Mouse (Mus musculus): ENCODE data around the gene C1qtnf3. TPM values are rescaled to one million over a fixed set of nuclear protein-coding genes. Genes with fewer than 3 reads are reported as not detected.
"Not testable (repeated sequence)": the region's sequence is repeated elsewhere in the genome, so short reads cannot be mapped to it uniquely, and the experiment has no call there.

The C1qtnf3 gene
- polyA plus RNA-seq, 1 experiment from 2014 or later, result 1.7 TPM

DNA sequence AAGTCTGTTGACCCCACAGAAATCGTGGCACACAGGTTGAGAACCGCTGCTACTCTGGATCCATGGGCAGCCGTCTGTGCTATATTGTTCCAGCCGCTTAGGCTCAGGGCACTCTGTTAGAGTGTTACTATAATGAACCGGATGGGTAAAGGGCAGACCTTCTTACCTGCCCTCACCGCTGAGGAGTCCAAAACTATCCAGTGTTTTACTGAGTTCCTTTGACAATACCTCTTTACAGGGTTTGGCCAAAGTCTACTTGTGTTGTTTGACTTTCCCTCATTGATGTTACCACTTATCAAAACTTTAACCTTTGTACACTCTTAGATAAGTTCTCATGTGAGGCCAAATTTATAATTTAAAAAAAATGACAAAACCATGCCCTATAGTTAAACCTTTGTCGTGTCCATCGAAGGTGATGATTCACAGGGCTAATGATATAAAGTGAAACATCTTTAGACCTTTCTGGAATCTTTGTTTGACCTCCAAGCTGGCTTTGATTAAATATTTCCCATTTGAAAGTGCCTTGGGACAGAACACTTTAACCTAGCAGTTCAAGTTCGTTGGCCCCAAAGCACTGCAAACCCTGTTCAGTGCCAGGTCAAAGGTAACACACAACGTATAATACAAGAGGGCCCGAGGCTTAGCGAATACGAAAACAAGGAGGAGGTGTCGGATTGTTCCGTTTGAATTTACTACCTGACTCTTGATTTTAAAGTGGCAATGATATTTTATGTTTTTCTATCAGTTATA, 7.3 kb downstream of the C1qtnf3 start:
- WGBS (ENCODE audit: insufficient replicate concordance), result 64% methylated on average over 15 of the region's 15 CpGs
- ATAC-seq (ENCODE audit: insufficient read depth), result peak; percentile 49
- H3K27ac ChIP-seq (replicated peaks), result 0 out of 2 replicates have a peak overlapping the region, but pooled peaks have one; percentile 33
- H3K27me3 ChIP-seq, result 0 out of 2 replicates have a peak, but pooled peaks cover 3% of the 10 kb centered on the region
- H3K9me3 ChIP-seq (replicated peaks), result no peaks in the 10 kb centered on the region
- no peaks in the 10 kb centered on the region for H3K36me3 ChIP-seq (replicated peaks)
- H3K4me2 ChIP-seq, result no peak overlapping the region
- H3K9ac ChIP-seq, result no peak overlapping the region
- H3K4me3 ChIP-seq (replicated peaks), result no peak overlapping the region
- 0 out of 2 replicates have a peak, but pooled peaks cover 2% of the 10 kb centered on the region for H3K4me1 ChIP-seq (replicated peaks)

- no peak for ATAC-seq (ENCODE audit: insufficient read depth)
- Histone ChIP-seq H3K36me3 (replicated peaks) (no peaks in the 10 kb centered on the region), H3K4me1 (replicated peaks) (no peaks in the 10 kb centered on the region), H3K27me3 (0 out of 2 replicates have a peak, but pooled peaks cover 2% of the 10 kb centered on the region), H3K27ac (replicated peaks) (no peak overlapping the region), H3K9me3 (replicated peaks) (no peaks in the 10 kb centered on the region), H3K4me2 (no peak overlapping the region), H3K9ac (no peak overlapping the region), H3K4me3 (replicated peaks) (no peak overlapping the region)
- WGBS (ENCODE audit: insufficient replicate concordance), result 68% methylated on average over 5 of the region's 5 CpGs
These were observed 8.1 kb downstream of the C1qtnf3 start for GRCm38 (mm10) chr15:10960267-10960666.

GRCm38 (mm10) chr15:10962601-10963000, 10.5 kb downstream of the C1qtnf3 start:
- WGBS (ENCODE audit: insufficient replicate concordance), result 52% methylated on average over 2 of the region's 2 CpGs

DNA sequence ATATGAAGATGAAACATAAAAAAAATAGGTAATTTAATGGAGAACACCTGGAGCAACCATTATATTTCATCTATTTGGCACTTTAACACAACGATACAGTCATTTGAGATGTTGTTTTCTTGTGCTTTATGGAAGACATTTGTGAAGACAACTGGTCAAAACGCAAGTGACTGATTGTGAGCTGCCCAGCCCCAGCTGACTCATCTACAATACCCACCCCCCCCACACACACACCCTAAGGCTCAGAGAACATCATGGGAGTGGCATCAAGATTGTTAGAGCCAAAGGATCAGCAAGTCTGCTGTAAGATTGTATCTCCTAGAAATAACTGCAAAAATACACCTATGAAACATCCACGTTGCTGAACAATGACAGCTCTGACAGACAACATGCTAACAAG, 17.3 kb downstream of the C1qtnf3 start:
- no peaks in the 10 kb centered on the region for H3K27me3 ChIP-seq
- no peaks in the 10 kb centered on the region for H3K4me1 ChIP-seq (replicated peaks)
- no peak overlapping the region for H3K27ac ChIP-seq (replicated peaks)
- H3K4me3 ChIP-seq (replicated peaks), result no peak overlapping the region
- no peaks in the 10 kb centered on the region for H3K36me3 ChIP-seq (replicated peaks)
- no peak overlapping the region for H3K4me2 ChIP-seq
- no peaks in the 10 kb centered on the region for H3K9me3 ChIP-seq (replicated peaks)
- ATAC-seq (ENCODE audit: insufficient read depth), result no peak
- H3K9ac ChIP-seq, result no peak overlapping the region
- WGBS (ENCODE audit: insufficient replicate concordance), result 57% methylated on average over 3 of the region's 3 CpGs

More at GRCm38 (mm10) chr15:10962601-10963000, 10.5 kb downstream of the C1qtnf3 start:
- Histone ChIP-seq H3K4me3 (replicated peaks) (no peak overlapping the region), H3K4me1 (replicated peaks) (no peaks in the 10 kb centered on the region), H3K27me3 (no peaks in the 10 kb centered on the region), H3K9ac (no peak overlapping the region), H3K27ac (replicated peaks) (no peak overlapping the region), H3K9me3 (replicated peaks) (no peaks in the 10 kb centered on the region), H3K36me3 (replicated peaks) (no peaks in the 10 kb centered on the region), H3K4me2 (no peak overlapping the region)
- ATAC-seq (ENCODE audit: insufficient read depth), result no peak

- ATAC-seq (ENCODE audit: insufficient read depth), result no peak
- no peak overlapping the region for H3K4me2 ChIP-seq
- WGBS (ENCODE audit: insufficient replicate concordance), result 49% methylated on average over 5 of the region's 5 CpGs
- no peaks in the 10 kb centered on the region for H3K9me3 ChIP-seq (replicated peaks)
- H3K27ac ChIP-seq (replicated peaks), result no peak overlapping the region
- H3K4me1 ChIP-seq (replicated peaks), result no peaks in the 10 kb centered on the region
- no peak overlapping the region for H3K9ac ChIP-seq
- H3K36me3 ChIP-seq (replicated peaks), result no peaks in the 10 kb centered on the region
- H3K4me3 ChIP-seq (replicated peaks), result no peak overlapping the region
- H3K27me3 ChIP-seq, result no peaks in the 10 kb centered on the region
These were observed 18.6 kb downstream of the C1qtnf3 start for GRCm38 (mm10) chr15:10970777-10971176.

DNA sequence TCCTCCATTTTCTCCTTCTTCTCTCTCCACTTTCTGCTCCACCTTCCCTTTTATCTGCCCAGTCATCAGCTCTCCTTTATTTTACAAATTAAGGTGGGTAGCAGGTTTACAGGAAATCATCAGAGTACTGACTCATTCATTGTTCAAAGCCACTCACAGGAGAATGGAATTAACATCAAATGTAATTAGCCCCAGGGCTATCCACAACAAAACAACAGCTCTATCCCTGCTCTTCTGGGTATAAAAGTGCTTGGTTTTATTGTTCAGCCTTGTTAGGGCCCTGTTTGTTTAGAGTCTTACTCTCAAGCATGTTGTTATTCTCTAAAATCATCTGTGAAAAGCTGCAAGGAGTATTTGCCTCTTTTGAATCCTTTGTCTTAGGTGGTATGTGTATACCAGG, 25.0 kb downstream of the C1qtnf3 start:
- Histone ChIP-seq H3K9me3 (replicated peaks) (no peaks in the 10 kb centered on the region), H3K4me1 (replicated peaks) (peaks cover 14% of the 10 kb centered on the region; the same call in 1 of the 2 replicates), H3K27me3 (no peaks in the 10 kb centered on the region), H3K36me3 (replicated peaks) (no peaks in the 10 kb centered on the region), H3K9ac (no peak overlapping the region), H3K4me2 (no peak overlapping the region), H3K27ac (replicated peaks) (no peak overlapping the region), H3K4me3 (replicated peaks) (no peak overlapping the region)
- no peak for ATAC-seq (ENCODE audit: insufficient read depth)

DNA sequence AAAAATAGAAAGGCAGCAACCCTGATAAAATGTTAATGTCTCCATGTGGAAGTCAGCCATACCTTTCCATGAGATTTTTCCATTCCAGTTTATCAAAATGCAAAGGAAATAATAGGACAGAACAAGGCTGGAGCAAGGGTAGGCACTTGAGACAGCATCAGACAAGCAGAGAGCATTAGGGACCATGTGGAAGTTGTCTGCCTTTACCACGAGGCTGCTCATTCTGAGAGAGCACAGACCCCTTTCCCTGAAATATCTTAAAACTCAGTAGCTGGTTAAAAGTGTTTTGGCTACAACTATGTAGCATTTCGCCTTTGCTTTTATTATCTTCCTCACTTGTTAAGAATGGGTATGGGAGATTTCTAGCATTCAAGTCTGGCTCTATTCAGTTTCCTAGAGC, 28.6 kb downstream of the C1qtnf3 start:
- H3K4me1 ChIP-seq (replicated peaks), result peaks cover 18% of the 10 kb centered on the region; the same call in 1 of the 2 replicates
- H3K4me2 ChIP-seq, result peak overlapping the region; percentile 84
- H3K9me3 ChIP-seq (replicated peaks), result no peaks in the 10 kb centered on the region
- 32% methylated on average over 2 of the region's 2 CpGs for WGBS (ENCODE audit: insufficient replicate concordance)
- no peak overlapping the region for H3K9ac ChIP-seq
- H3K4me3 ChIP-seq (replicated peaks), result 0 out of 2 replicates have a peak overlapping the region, but pooled peaks have one; percentile 69
- no peak for ATAC-seq (ENCODE audit: insufficient read depth)
- H3K27me3 ChIP-seq, result no peaks in the 10 kb centered on the region
- peak overlapping the region; percentile 60; the same call in 1 of the 2 replicates for H3K27ac ChIP-seq (replicated peaks)
- no peaks in the 10 kb centered on the region for H3K36me3 ChIP-seq (replicated peaks)

DNA sequence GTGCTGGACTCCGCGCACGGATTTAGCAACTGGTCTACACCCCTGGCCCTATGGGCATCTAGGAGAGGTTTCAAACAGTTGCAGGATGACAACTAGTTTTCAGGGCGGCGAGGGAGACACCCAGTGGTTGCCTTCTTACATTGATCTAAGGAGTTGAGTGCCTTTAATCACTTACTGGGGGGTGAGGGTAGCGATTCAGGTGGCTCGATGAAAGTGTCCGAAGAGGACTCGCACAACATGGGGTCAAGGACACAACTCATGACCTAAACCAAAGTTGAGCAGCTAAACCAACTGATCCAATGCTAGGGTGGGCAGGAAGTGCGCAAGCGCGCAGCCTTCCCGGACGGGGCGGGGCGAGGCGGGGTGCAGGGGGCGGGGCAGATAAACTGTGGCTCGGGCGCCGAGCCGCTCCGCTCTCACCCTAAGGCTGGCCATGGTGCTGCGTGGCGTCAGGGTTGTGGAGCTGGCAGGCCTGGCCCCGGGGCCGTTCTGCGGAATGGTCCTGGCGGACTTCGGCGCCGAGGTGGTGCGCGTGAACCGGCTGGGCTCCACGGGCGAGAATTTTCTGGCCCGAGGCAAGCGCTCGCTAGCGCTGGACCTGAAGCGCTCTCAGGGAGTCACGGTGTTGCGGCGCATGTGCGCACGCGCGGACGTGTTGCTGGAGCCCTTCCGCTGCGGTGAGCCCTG, 29.4 kb downstream of the C1qtnf3 start, which contains the start of gene Amacr:
TSS of gene Amacr (plus strand) at position 380 of the 687 bp plus-strand sequence.
- peak within 1 kb of the TSS; percentile 69 for H3K4me3 ChIP-seq (replicated peaks)
- H3K4me1 ChIP-seq (replicated peaks), result peaks cover 23% of the 10 kb centered on the region; the same call in 1 of the 2 replicates
- H3K27ac ChIP-seq (replicated peaks), result peak within 1 kb of the TSS; percentile 79
- WGBS (ENCODE audit: insufficient replicate concordance), result under 1% methylated on average over 52 of the region's 52 CpGs
- H3K9ac ChIP-seq, result peak within 1 kb of the TSS; percentile 66
- H3K9me3 ChIP-seq (replicated peaks), result no peaks in the 10 kb centered on the region
- peak within 1 kb of the TSS; percentile 84 for H3K4me2 ChIP-seq
- peak; percentile 96 for ATAC-seq (ENCODE audit: insufficient read depth)
- H3K36me3 ChIP-seq (replicated peaks), result no peaks in the 10 kb centered on the region
- no peaks in the 10 kb centered on the region for H3K27me3 ChIP-seq

DNA sequence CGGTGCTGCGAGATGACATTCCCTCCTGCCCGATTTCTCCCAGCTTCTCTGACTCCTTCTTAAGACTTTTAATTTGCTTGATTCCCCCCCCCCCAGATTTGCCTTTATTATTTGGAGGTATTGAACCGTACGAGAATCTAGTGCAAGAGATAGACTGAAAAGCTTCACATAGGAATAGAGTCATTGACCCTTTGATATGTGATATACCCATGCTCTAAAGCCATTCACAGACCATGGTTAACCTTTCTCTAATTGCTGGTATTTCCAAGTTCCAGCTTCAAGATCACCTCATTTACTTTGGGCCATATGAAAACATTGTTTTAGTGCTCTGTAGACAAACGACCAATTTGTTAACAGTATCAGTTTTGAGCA, 29.9 kb downstream of the C1qtnf3 start:
- no peaks in the 10 kb centered on the region for H3K27me3 ChIP-seq
- H3K9ac ChIP-seq, result peak overlapping the region; percentile 66
- H3K4me2 ChIP-seq, result peak overlapping the region; percentile 84
- WGBS (ENCODE audit: insufficient replicate concordance), result 6% methylated on average over 6 of the region's 6 CpGs
- H3K4me1 ChIP-seq (replicated peaks), result peaks cover 26% of the 10 kb centered on the region; the same call in 1 of the 2 replicates
- peak overlapping the region; percentile 69 for H3K4me3 ChIP-seq (replicated peaks)
- no peaks in the 10 kb centered on the region for H3K36me3 ChIP-seq (replicated peaks)
- H3K27ac ChIP-seq (replicated peaks), result peak overlapping the region; percentile 79
- no peaks in the 10 kb centered on the region for H3K9me3 ChIP-seq (replicated peaks)
- ATAC-seq (ENCODE audit: insufficient read depth), result no peak

GRCm38 (mm10) chr15:10985756-10986155, 33.6 kb downstream of the C1qtnf3 start:
- no peak overlapping the region for H3K4me2 ChIP-seq
- 65% methylated on average over 6 of the region's 6 CpGs for WGBS (ENCODE audit: insufficient replicate concordance)
- H3K9me3 ChIP-seq (replicated peaks), result no peaks in the 10 kb centered on the region
- peaks cover 27% of the 10 kb centered on the region; the same call in 1 of the 2 replicates for H3K4me1 ChIP-seq (replicated peaks)
- no peak overlapping the region for H3K4me3 ChIP-seq (replicated peaks)
- no peaks in the 10 kb centered on the region for H3K27me3 ChIP-seq
- H3K9ac ChIP-seq, result no peak overlapping the region
- 0 out of 2 replicates have a peak, but pooled peaks cover 5% of the 10 kb centered on the region for H3K36me3 ChIP-seq (replicated peaks)
- peak overlapping the region; percentile 69 for H3K27ac ChIP-seq (replicated peaks)
- ATAC-seq (ENCODE audit: insufficient read depth), result no peak

DNA sequence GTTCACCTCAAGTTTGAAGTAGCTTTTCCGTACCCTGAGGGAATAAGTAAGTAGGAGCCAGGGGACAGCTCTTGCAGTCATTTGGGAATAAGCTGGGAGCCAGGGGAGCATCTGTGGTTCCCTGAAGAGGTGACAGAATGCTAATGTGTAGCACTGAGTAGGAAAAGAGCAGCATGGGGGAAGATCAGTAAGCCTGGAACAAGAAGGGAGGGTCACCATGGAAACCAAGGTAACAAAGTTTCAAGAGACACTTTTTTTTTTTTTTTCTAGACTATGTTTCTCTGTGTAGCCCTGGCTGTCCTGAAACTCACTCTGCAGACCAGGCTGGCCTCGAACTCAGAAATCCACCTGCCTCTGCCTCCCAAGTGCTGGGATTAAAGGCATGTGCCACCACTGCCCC, 34.3 kb downstream of the C1qtnf3 start:
- H3K27me3 ChIP-seq; H3K4me3 ChIP-seq (replicated peaks); H3K36me3 ChIP-seq (replicated peaks); H3K9ac ChIP-seq; H3K9me3 ChIP-seq (replicated peaks); ATAC-seq (ENCODE audit: insufficient read depth); H3K4me2 ChIP-seq: not testable (repeated sequence)
- peaks cover 20% of the 10 kb centered on the region; the same call in 1 of the 2 replicates for H3K4me1 ChIP-seq (replicated peaks)
- WGBS (ENCODE audit: insufficient replicate concordance), result 55% methylated on average over 2 of the region's 2 CpGs
- H3K27ac ChIP-seq (replicated peaks), result peak overlapping the region; percentile 69; the same call in 1 of the 2 replicates
